Mouse (Mus musculus) spleen, postnatal 36 days (tissue): ENCODE results near the gene Rab1b.

Experiments
- DNase-seq, 2 experiments: peaks; one replicate each; pipeline ENCODE4 v3.0.0; 2022; ENCODE audit warnings: low spot score in 2 of 2, mixed read lengths in 1 of 2

Rab1b gene

GRCm38 (mm10) chr19:5071545-5072369 lies 35.1 kb downstream of the Rab1b start:
- DNase-seq, result peak; percentile 72 to 78

GRCm38 (mm10) chr19:5071077-5071476 lies 35.8 kb downstream of the Rab1b start:
- no peak for DNase-seq

DNA sequence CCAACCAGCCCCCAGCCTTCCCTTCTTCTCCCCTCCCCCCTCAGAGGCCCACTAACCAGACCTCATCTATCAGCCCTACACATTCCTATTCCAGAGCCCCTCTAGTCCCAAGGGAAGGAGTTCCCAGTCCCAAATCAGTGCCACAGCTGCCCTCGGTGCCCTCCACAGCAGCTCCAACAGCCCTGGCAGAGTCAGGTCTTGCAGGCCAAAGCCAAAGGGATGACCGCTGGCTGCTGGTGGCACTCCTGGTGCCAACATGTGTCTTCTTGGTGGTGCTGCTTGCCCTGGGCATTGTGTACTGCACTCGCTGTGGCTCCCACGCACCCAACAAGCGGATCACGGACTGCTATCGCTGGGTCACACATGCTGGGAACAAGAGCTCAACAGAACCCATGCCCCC lies 36.9 kb downstream of the Rab1b start:
- no peak for DNase-seq

- DNase-seq, result no peak
Measured at GRCm38 (mm10) chr19:5069486-5069885, 37.4 kb downstream of the Rab1b start.

GRCm38 (mm10) chr19:5068570-5069234 lies 38.2 kb downstream of the Rab1b start:
- no peak for DNase-seq

GRCm38 (mm10) chr19:5067867-5068569 lies 38.9 kb downstream of the Rab1b start, which contains the start of gene Cd248:
TSS of gene Cd248 (plus strand) at chr19:5068078.
- DNase-seq, result peak in 1 of 2 experiments; percentile 25

DNA sequence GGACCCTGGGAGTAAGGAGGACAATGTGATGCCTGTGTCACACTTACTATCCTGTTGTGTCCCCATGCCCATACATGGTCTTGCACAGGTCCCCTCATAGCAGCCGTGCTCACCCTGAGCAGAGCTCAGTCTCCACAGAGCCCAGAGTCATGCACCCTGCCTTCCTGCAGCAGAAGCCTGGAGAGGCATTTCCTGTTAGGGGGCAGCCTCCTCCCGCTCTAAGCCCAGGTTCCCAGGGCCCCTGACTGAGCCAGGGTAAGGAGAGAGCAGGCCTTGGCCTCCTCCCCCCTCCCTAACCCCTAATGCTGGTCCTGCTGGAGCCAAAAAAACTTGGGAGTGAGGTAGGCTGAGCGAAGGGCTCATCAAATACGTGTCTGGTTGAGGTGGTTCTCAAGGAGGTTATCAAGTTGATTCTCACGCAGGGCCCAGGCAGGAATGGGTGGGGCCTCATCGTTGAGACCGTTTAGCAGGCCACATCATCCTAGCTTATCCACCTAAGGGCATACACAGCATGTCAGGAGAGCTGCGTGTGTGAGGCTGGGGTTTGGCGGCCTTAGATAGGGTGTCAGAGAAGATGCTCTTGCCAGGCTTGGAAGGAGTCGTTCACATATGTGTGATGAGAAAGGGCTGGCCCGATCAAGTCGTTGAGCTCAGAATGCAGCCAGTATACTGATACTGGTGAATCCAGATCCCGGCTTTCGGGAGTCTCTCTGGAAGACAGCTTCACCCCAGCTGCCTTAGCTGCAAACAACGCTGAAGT lies 39.7 kb downstream of the Rab1b start:
- DNase-seq, result peak in 1 of 2 experiments; percentile 51

GRCm38 (mm10) chr19:5065104-5065503 lies 41.8 kb downstream of the Rab1b start:
- DNase-seq, result no peak

- no peak for DNase-seq
Measured at GRCm38 (mm10) chr19:5062446-5062845, 44.4 kb downstream of the Rab1b start.

DNA sequence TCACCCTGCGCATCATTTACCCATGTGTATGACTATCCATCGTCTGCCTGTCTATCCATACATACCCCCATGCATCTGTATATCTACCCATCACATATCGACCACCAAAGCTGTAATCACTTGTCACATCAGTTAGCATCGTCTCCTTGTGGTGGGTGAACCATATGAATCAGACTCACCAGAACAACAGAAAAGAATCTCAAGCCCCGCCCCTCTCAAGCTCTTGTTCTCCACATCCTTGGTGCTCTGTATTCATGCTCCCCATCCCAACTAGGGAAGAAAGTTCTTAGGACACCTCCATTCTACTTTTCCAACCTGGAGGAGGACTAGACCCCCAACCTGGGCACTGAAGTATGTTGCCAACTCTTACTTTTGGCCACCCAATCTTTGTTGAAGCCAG lies 44.8 kb downstream of the Rab1b start:
- no peak for DNase-seq

DNA sequence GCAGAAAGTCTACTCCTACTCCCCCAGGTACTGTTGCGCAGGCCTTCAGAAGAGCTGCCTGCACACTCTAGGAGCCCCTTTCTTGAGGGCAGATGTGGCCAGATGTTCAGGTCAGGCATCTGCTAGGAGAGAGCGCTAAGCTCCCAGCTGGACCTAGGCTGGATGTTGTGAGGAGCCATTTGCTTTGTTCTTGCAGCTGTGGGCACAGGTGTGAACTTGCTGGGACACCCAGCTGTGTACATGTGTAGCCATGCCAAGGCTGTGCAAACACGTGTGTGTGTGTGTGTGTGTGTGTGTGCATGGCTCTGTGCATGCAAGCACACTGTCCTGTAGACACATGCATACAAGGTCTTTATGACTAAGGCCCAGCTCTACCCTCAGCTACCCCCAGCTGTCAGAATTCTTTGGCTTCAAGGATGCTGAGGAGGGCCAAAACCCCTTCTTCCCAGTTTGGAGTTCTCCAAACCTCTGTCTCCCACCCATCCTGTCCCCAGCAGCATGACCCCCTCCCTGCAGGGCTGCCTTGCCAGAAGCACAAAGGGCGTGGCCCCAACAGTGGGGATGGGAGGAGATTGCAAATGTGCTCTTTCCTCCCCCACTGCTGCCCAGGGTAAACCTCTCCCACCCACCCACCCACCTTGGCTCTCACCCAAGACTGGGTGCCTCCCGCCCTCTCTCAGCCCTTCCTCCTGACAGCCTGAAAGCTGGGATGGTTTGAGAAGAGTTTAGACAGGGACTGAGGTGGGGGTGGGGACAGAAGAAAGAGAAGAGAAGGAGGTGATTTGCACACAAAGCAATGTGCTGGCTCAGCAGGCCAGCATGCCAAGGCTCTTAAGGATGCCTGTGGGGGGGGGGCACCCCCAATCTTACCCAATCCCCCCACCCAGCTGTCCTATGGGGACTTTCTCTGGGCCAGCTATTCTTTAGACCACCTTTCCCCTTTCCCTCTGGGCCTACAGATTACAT lies 46.2 kb downstream of the Rab1b start:
- DNase-seq, result no peak

DNA sequence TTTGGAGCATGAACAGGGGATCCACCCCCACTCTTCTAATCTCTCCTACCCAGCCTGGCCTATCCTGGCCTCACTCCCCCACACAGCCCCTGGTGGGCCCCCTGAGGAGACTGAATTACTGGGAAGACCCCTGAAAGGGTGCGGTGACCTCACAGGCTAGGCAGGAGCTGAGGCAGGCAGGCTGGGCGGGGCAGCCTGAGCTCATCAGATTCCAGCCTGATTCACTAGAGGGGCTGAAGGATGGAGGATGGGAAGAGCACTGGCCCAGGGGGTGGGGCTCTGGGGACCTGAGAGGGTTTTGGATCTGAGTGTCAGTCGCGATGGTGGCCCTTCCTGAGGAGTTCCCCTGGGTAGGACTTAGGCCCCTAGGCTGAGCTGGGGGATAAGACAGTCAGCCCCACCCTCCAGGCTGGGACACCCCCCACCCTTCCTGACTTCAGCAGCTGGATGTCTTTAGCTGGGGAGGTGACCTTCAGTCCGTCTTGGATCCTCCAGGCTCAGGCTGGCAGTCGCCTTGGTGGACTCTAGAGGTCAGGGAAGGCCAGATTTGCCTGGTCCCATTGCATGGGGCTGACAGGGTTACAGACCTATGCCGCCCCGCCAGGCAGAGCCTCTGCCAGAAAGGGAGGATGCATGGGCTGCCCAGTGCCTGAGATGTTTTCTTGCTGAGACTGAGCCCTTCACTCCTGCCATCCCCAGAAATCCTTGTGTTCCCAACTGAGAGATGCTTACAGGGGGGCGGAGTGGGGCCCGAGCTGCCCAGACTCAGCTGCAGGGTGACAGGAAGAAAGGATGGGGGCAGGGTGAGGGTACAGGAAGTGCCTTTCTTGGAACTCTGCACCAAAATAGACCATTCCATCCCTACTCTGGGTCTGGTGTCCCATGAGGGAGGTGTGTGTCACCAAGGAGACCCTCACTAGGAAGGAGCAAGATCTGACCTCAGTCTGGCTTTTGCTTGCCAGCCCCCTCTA lies 47.8 kb downstream of the Rab1b start:
- no peak for DNase-seq

- DNase-seq, result no peak
Measured at GRCm38 (mm10) chr19:5057876-5058775, 48.7 kb downstream of the Rab1b start.

DNA sequence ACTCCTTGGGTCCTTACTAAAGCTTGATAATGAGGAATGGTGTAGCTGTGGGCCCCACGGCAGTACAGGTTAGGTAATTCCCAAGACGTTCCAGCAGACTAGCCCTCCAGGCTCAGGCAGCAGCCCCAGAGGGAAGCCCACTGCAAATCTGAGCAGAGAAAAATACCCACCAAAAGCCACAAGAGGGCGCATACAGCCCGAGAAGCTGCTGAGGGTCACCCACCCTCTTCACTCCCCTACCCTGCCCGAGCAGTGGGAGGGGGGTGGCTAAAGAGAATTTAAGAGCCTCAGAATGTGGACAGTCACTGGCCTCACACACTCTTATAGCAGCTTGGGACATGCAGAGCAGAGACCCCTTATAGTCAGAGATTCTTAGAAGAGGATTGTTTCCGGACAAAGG lies 50.6 kb downstream of the Rab1b start:
- DNase-seq, result no peak

DNA sequence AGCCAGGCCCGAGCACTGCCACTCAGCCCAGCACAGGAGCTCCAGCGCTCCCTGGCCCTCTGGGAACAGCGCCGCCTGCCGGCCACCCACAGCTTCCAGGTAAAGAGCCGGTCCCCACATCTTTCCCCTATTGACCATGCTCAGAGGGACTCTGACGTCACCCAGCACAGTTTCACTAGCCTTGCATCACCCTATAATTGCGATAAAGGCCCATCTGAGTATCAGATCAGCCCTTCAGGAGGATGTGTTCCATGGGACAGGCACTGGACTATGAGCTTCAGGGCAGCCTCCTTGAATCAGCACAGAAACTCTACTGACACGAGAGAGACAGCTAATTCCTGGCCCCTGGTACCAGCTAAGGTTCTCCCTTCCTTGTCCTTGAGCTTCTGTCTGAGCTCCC lies 53.0 kb downstream of the Rab1b start:
- DNase-seq, result no peak

- DNase-seq, result no peak
Measured at GRCm38 (mm10) chr19:5052853-5053252, 54.0 kb downstream of the Rab1b start.

GRCm38 (mm10) chr19:5052166-5052822 lies 54.6 kb downstream of the Rab1b start:
- DNase-seq, result no peak

DNA sequence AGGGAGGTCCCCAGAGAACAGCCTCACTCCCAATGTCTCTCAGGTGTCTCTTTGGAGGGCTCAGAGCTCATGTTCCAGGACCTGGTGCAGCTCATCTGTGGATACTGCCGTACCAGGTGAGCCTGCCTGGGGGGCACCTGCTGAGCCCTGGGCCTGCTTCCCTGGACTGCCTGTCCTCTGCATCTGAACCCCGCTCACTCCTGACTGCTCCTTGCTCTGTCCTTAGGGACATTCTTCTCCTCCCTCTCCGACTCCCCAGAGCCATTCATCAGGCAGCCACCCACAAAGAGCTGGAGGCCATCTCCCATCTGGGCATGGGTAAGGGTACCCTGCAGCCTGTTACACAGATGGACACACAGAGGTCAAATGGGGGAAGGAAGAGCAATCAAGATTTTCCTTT lies 55.4 kb downstream of the Rab1b start:
- DNase-seq, result no peak
